Mouse (Mus musculus) midbrain, embryonic 13.5 days (tissue): Measurements from ENCODE around the gene Accs. TPM values are rescaled to one million over a fixed set of nuclear protein-coding genes. Genes with fewer than 3 reads are reported as not detected.

Experiments used
- ATAC-seq: fragments of 200-750 bp; cut with Nextera tagmentation; 2 replicates; pipeline ENCODE4 v1.8.0; 2017; ENCODE audit warnings: mild to moderate bottlenecking, moderate TSS enrichment, moderate library complexity
- H3K27ac ChIP-seq: fragments of 300-500 bp; sonication (generic); 2 replicates; pipeline ENCODE4 v1.5.1; 2015; ENCODE audit warnings: inconsistent platforms, mild to moderate bottlenecking, moderate library complexity
- H3K27me3 ChIP-seq: fragments of 300-500 bp; sonication (generic); 2 replicates; pipeline ENCODE4 v1.6.1; 2015; ENCODE audit warnings: mild to moderate bottlenecking, inconsistent platforms
- H3K36me3 ChIP-seq: fragments of 300-500 bp; sonication (generic); 2 replicates; pipeline ENCODE4 v1.6.1; 2015; ENCODE audit warnings: mild to moderate bottlenecking, inconsistent platforms
- H3K4me1 ChIP-seq: fragments of 300-500 bp; sonication (generic); replicated peaks from 2 replicates; pipeline ENCODE4 v1.6.1; 2015; ENCODE audit warnings: inconsistent platforms
- H3K4me2 ChIP-seq: fragments of 300-500 bp; sonication (generic); replicated peaks from 2 replicates; pipeline ENCODE4 v1.6.1; 2015; ENCODE audit warnings: moderate library complexity, mild to moderate bottlenecking, inconsistent platforms
- H3K4me3 ChIP-seq: fragments of 300-500 bp; sonication (generic); replicated peaks from 2 replicates; pipeline ENCODE4 v1.5.1; 2015; ENCODE audit warnings: mild to moderate bottlenecking, inconsistent platforms
- H3K9ac ChIP-seq: fragments of 300-500 bp; sonication (generic); replicated peaks from 2 replicates; pipeline ENCODE4 v1.6.1; 2015; ENCODE audit warnings: mild to moderate bottlenecking, inconsistent platforms
- H3K9me3 ChIP-seq: fragments of 300-500 bp; sonication (generic); 2 replicates; pipeline ENCODE4 v1.6.1; 2016; ENCODE audit warnings: mild to moderate bottlenecking, inconsistent platforms
- WGBS: fragments of 180-500 bp; shearing (Covaris S2); methylation state at CpG from one replicate; pipeline ENCODE4 v1.1.7; 2015; 5-methylcytosine and 5-hydroxymethylcytosine counted together
- polyA plus RNA-seq: library from polyadenylated mRNA; unstranded; fragments of >200 nt; fragmentation: Nextera tagmentation; extraction: Ambion mirVana; gene quantifications from 2 replicates; pipeline ENCODE4 v1.2.1, GENCODE M21; 2015

Accs gene
- polyA plus RNA-seq, 1 experiment from 2014 or later = 6.8 TPM

DNA sequence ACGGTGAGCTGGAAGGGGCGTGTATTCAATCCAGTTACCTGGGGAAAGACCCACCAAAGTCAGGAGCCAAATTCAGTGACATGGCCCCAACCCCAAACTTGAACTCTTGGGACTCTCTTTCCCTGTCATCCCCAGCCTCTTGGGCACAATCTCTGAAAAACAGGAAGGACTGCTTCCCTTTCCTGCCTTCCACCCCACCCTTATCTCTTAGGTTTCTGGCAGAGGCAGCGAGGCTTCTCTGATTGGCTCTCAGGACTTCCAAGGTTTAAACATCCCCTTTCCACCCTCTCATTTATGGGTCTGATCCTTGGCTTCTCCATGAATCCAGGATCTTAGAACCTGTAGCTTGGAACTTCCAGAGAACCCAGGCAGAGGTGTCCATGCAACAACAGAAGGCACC, 8.4 kb downstream of the Accs start:
- peaks cover 85% of the 10 kb centered on the region for H3K36me3 ChIP-seq
- no peak overlapping the region for H3K4me3 ChIP-seq
- WGBS = 100% methylated on average over 3 of the region's 3 CpGs
- H3K9ac ChIP-seq = no peak overlapping the region
- no peak overlapping the region for H3K4me2 ChIP-seq
- ATAC-seq = no peak
- H3K27ac ChIP-seq = no peak overlapping the region
- H3K4me1 ChIP-seq = no peaks in the 10 kb centered on the region
- H3K9me3 ChIP-seq = no peaks in the 10 kb centered on the region; the same call in 1 of the 2 replicates
- H3K27me3 ChIP-seq = no peaks in the 10 kb centered on the region

DNA sequence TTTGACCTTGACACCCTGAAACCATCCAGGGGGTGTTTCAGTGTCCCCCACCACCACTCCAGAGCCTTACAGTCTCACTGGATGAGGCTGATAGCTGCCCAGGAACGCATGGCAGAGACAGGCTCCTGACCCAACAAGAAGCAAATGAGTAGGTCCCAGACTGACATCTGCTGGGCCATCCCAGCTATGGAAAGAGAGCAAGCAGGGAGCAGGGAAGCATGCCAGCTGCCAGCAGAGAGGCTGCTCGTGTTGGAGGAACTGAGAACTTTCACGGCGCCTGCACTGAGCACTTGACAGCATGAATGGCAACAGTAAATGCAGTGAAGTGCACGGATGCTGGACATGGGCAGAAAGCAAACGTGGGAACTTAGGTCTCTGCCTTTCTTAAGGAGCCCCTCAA, 9.6 kb downstream of the Accs start:
- no peak for ATAC-seq
- Histone ChIP-seq H3K9ac (no peak overlapping the region), H3K27me3 (no peaks in the 10 kb centered on the region), H3K27ac (no peak overlapping the region), H3K4me2 (no peak overlapping the region), H3K4me3 (no peak overlapping the region), H3K4me1 (no peaks in the 10 kb centered on the region), H3K9me3 (no peaks in the 10 kb centered on the region; the same call in 1 of the 2 replicates), H3K36me3 (peaks cover 85% of the 10 kb centered on the region)
- WGBS = 82% methylated on average over 6 of the region's 6 CpGs

DNA sequence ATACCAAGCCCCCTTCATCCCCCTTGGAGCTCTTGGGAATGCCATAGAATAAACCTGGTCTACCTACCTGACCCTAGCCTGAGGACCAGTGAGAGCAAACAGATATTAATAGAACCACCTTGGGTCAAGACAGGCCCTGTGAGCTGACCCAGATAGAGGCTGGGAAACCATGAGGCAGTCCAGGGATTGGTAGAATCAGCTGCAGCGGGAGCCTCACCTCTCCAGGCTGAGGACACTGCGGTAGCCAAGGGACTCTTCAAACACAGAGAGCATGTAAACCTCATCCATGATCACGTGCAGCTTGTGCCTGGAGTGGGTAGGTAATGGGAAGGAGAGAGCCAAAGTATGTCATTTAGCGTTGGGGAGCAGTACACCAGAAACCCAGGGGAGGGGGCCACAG, 10.8 kb downstream of the Accs start:
- Histone ChIP-seq H3K36me3 (peaks cover 83% of the 10 kb centered on the region), H3K9ac (no peak overlapping the region), H3K4me2 (no peak overlapping the region), H3K4me1 (no peaks in the 10 kb centered on the region), H3K27ac (no peak overlapping the region), H3K9me3 (no peaks in the 10 kb centered on the region; the same call in 1 of the 2 replicates), H3K27me3 (no peaks in the 10 kb centered on the region), H3K4me3 (no peak overlapping the region)
- ATAC-seq = no peak
- WGBS = 93% methylated on average over 4 of the region's 4 CpGs

DNA sequence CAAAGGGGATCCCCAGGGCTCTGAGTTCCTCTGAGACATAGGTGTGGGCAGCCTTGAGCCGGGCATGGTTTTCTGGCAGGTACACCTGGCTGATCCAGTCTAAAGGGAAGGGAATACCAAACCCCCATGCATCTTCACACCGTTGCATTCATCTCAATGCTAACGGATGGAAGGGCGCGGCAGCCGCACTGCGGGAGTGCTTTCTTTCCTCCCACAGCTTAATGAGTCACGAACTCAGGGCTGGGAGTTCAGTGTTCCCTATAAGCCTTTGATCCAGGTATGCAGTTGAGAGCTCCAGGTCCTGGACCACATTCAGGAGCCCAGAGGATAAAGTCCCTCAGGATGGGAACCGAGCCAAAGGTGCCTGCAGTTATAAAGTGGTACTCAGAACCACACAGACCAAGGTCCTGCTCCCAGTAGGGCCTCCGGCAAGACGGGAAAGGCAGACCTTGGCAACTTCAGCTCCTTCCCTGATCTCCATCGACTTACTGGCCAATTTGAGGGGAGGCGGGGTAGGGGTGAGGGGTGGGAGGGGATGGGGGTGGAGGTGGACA, 13.4 kb downstream of the Accs start:
- no peak for ATAC-seq
- Histone ChIP-seq H3K27me3 (no peaks in the 10 kb centered on the region), H3K9ac (no peak overlapping the region), H3K4me3 (no peak overlapping the region), H3K4me1 (no peaks in the 10 kb centered on the region), H3K36me3 (peaks cover 64% of the 10 kb centered on the region), H3K4me2 (no peak overlapping the region), H3K9me3 (no peaks in the 10 kb centered on the region; the same call in 1 of the 2 replicates), H3K27ac (no peak overlapping the region)
- 73% methylated on average over 13 of the region's 13 CpGs for WGBS

DNA sequence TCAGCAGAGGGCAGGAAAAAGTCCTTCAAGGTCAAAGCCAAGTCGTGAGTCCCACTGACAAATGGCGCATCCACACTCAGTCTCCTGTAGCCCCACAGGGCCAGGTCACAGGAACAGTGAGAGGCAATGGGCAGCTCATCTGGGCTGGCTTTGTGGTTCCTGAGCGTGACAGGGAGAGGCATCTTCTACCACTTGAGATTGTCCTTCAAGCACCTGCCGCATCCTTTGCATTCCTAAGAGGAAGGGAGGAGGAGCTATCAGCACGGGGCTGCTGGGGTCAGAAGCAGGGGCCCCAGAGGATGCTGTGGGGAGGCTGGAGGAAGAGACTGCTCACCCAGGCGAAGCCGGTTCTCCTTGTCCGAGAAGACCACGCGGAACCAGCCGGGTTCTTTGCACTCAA, 14.1 kb downstream of the Accs start:
- Histone ChIP-seq H3K4me3 (no peak overlapping the region), H3K36me3 (peaks cover 57% of the 10 kb centered on the region), H3K4me1 (no peaks in the 10 kb centered on the region), H3K9ac (no peak overlapping the region), H3K27me3 (no peaks in the 10 kb centered on the region), H3K4me2 (no peak overlapping the region), H3K27ac (no peak overlapping the region), H3K9me3 (no peaks in the 10 kb centered on the region; the same call in 1 of the 2 replicates)
- 86% methylated on average over 11 of the region's 11 CpGs for WGBS
- no peak for ATAC-seq

DNA sequence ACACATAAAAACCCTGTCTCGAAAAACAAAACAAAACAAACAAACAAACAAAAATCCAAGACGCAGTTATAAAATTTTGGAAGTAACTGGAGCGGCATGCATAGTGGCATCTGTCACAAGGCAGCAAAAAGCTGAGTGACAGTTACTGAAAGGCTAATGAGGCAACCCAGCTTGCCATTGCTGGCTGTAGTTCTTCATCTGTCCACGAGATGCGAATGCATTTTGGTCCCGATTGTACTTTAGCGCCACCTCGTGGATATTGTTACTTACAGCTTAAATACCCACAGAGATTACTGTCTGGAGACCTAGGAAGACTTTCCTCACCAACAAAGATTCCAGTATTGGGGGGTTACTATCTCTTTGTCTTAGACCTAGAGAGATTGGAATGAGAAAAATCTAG, 26.2 kb downstream of the Accs start:
- WGBS = 17% methylated on average over 8 of the region's 8 CpGs
- no peak for ATAC-seq
- peaks cover 9% of the 10 kb centered on the region for H3K36me3 ChIP-seq

DNA sequence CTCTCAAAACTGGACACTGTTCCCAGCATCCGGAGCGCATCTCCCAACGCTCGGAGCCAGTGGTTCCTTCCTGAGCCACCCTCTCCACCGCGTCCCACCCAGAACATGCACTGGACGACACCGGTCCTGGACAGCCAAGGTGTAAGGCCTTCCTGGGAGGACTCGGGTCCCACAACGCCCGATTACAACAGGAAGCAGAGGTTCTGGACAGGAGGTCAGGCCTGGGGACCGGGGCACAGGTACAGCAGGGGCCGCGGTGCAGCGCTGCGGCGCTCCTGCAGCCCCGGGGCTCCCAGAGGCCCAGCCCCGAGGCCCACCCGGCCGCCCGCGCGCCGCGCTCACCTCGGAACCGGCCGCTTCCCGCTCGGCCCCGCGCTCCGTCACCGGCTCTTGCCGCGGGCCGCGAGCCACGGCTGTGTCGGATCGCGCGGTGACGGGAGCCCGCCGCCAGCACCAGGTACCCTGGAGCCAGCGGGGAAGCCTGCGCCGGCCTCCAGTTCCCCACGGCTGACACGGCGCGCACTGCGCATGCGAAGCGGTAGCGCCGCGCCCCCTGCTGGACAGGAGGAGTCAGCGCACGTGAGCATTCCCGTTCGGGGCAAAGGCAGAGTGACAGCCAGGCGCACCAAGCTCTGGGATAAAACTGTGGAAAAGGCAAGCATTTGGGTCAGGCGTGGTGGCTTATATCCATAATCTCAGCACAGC, 27.5 kb downstream of the Accs start, which contains the start of gene Ext2:
TSS of gene Ext2 (minus strand) at position 524 of the 705 bp plus-strand sequence.
- WGBS = under 1% methylated on average over 60 of the region's 66 CpGs
- peak within 1 kb of the TSS; percentile 19; the same call in 1 of the 2 replicates for H3K27ac ChIP-seq
- peaks cover 9% of the 10 kb centered on the region for H3K36me3 ChIP-seq
- peaks cover 17% of the 10 kb centered on the region for H3K4me1 ChIP-seq
- H3K9me3 ChIP-seq = no peaks in the 10 kb centered on the region
- peak; percentile 93 for ATAC-seq
- peak within 1 kb of the TSS; percentile 92 for H3K4me3 ChIP-seq
- peak within 1 kb of the TSS; percentile 77 for H3K4me2 ChIP-seq
- H3K9ac ChIP-seq = peak within 1 kb of the TSS; percentile 96
- no peaks in the 10 kb centered on the region for H3K27me3 ChIP-seq

More for the DNA sequence above, 26.2 kb downstream of the Accs start:
- no peak overlapping the region for H3K27ac ChIP-seq
- no peak overlapping the region for H3K4me3 ChIP-seq
- peaks cover 17% of the 10 kb centered on the region for H3K4me1 ChIP-seq
- H3K27me3 ChIP-seq = no peaks in the 10 kb centered on the region
- no peak overlapping the region for H3K9ac ChIP-seq
- no peak overlapping the region for H3K4me2 ChIP-seq
- H3K9me3 ChIP-seq = no peaks in the 10 kb centered on the region

DNA sequence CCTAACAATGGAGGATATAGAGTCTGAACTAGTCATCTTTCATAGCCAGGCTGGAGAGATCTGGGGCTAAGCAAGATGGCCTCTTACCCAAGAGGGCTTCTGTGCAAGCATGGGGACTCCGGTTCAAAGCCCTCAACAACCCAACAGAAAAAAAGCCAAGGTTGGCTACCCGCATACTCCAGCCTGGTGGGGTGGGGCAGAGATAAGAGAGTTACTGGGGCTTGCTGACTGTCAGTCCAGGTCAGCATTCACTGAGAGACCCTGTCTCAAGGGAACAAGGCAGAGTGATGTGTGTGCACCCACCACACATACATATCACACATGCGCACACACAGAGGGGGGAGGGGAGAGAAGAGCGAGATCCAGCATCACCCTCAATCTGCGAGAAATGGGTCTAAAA, 32.0 kb downstream of the Accs start:
- Histone ChIP-seq H3K4me1 (peaks cover 17% of the 10 kb centered on the region), H3K9me3 (no peaks in the 10 kb centered on the region), H3K9ac (no peak overlapping the region), H3K4me2 (no peak overlapping the region), H3K36me3 (peaks cover 17% of the 10 kb centered on the region), H3K27ac (no peak overlapping the region), H3K27me3 (no peaks in the 10 kb centered on the region), H3K4me3 (no peak overlapping the region)
- no peak for ATAC-seq
- WGBS = 97% methylated on average over 5 of the region's 5 CpGs

DNA sequence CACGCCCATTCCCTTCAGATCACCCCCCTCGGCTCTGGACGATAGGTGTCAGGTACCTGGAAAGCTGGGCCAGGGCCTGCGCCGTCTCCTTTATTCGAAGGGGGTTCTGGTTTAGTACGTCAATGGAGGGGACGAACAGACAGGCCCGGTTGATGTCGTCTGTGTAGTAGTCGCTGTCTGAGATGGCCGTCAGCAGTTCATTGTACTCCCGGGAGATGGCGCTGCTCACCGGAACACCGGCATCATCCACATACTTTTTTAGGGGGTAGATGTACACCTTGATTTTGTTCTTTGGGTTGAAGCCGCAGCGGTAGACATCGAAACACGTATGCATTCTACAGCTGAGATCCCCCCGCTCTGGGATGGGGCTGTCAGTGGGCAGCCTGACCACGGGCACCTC, 36.4 kb downstream of the Accs start:
- 95% methylated on average over 22 of the region's 22 CpGs for WGBS
- no peak overlapping the region for H3K27ac ChIP-seq

DNA sequence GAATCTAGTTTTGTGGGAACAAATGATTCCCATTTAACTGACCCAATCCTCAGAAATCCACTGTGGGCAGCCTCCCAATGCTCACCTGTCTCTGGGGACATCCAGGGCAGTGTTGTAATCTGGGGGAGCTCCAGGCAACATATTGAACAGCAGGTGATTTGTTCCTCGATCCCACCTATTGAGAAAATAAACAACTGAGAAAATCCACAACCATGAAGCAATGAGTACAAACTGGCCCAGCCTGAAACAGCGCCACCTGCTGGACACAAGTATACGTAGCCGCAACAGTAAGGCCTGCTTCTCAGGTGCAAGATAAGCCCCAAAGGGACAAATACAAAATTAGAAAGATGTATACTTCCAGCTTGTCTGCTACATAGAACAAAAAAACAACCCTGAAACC, 37.9 kb downstream of the Accs start:
- Histone ChIP-seq H3K4me3 (no peak overlapping the region), H3K36me3 (peaks cover 50% of the 10 kb centered on the region), H3K27me3 (no peaks in the 10 kb centered on the region), H3K9ac (no peak overlapping the region), H3K4me1 (no peaks in the 10 kb centered on the region), H3K27ac (no peak overlapping the region), H3K4me2 (no peak overlapping the region), H3K9me3 (no peaks in the 10 kb centered on the region)
- 40% methylated on average over 4 of the region's 4 CpGs for WGBS
- ATAC-seq = no peak

More for the DNA sequence above, 36.4 kb downstream of the Accs start:
- Histone ChIP-seq H3K9ac (no peak overlapping the region), H3K4me2 (no peak overlapping the region), H3K4me1 (no peaks in the 10 kb centered on the region), H3K27me3 (no peaks in the 10 kb centered on the region), H3K4me3 (no peak overlapping the region), H3K9me3 (no peaks in the 10 kb centered on the region), H3K36me3 (peaks cover 35% of the 10 kb centered on the region)
- no peak for ATAC-seq

DNA sequence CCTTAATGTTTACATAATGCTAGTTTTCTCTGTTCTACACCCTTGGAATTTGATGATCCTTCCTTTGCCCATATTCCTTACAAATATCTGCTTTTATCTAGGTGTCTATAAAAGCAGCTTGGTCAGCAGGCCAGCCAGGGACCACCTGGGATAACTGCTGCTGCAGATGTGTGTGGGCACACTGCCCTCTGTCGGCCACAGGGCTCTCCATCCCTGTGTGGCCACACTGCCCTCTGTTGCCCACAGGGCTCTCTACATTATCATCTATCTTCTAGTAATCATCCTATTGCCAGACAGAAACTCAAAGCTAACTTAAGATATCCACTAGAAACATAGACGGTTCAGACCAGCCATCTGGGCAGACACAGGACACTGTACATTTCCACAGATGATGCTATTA, 39.8 kb downstream of the Accs start:
- no peak; the same call in 1 of the 2 replicates for ATAC-seq
- Histone ChIP-seq H3K4me1 (no peaks in the 10 kb centered on the region), H3K9me3 (no peaks in the 10 kb centered on the region), H3K9ac (no peak overlapping the region), H3K27me3 (no peaks in the 10 kb centered on the region), H3K4me2 (no peak overlapping the region), H3K4me3 (no peak overlapping the region), H3K36me3 (peaks cover 68% of the 10 kb centered on the region), H3K27ac (no peak overlapping the region)
- WGBS = 10% methylated on average over 2 of the region's 2 CpGs

DNA sequence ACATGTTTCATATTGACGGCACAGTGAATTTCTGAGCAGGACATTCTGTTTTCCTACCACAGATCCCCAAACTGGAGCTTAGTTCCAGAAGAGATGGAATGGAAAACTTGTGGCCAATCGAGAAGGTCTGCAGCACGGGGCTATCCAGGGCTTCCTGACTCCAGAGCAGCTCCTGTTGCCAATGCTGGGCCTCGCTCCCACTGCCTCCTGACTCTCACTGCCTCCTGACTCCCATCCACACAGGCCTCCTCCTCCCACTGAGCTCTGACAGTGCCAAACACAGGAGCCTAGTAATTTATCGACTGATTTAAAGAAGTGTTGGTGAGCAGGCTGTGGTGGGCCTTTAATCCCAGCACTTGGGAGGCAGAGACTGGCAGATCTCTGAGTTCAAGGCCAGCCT, 41.7 kb downstream of the Accs start:
- H3K27me3 ChIP-seq = no peaks in the 10 kb centered on the region
- no peak overlapping the region for H3K4me2 ChIP-seq
- WGBS = 90% methylated on average over 5 of the region's 5 CpGs
- H3K9me3 ChIP-seq = no peaks in the 10 kb centered on the region
- peaks cover 73% of the 10 kb centered on the region for H3K36me3 ChIP-seq
- no peak overlapping the region for H3K4me3 ChIP-seq
- no peak overlapping the region for H3K27ac ChIP-seq
- no peak overlapping the region for H3K9ac ChIP-seq
- ATAC-seq = no peak
- H3K4me1 ChIP-seq = no peaks in the 10 kb centered on the region
